Mouse (Mus musculus) urinary bladder, postnatal 25 days (tissue): ENCODE measurements around the gene Syt5.
"Not testable (repeated sequence)": the region's sequence is repeated elsewhere in the genome, so short reads cannot be mapped to it uniquely, and the experiment has no call there.

ENCODE experiments used
- DNase-seq: peaks from one replicate; pipeline ENCODE4 v3.0.0; 2022; ENCODE audit warnings: low spot score

Syt5 gene

DNA sequence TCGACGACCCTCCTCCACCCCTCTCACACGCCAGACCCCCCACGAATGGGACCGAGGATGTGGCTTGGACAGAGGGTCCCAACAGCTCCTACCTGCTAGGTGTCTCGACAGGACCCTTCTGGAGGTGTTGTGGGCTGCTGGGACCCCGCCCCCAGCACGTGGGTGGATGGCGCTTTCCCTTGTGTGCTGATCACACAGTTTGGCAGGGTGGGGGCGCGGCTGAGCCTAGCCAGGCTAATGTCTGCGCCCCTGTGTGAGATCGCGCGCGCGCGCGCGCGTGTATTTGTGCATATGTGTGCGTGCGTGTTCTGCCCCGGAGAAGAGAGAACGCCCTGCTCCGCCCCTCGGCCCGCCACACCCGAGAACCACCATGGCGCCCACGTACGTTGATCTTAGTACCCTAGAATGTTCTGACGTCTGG is at the start of gene Syt5:
Syt5 (minus strand) TSS at position 321 of the 421 bp plus-strand sequence.
- DNase-seq = no peak

DNA sequence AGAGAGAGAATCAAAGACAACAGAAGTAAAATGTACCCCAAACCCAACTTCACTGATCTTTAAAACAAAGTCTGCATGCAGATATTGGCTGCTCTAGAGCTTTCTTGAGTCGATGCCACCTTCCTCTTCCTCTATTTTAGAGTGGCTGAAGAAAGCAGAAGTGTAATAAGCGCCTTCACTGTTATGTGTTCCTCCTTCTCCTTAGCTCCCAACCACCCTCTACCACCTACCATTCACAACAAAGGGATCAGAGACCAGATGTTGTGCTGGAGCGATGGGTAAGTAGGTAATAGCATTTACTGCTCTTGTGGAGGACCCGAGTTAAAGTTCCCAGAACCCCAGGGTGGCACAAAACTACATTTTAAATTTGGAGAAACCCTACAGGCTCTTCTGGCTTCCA is 49.7 kb upstream of the Syt5 start:
- DNase-seq = not testable (repeated sequence)

- DNase-seq = not testable (repeated sequence)
Measured at GRCm38 (mm10) chr7:4581481-4581880, 34.1 kb upstream of the Syt5 start.

GRCm38 (mm10) chr7:4572361-4572760 is 25.0 kb upstream of the Syt5 start:
- DNase-seq = not testable (repeated sequence)

DNA sequence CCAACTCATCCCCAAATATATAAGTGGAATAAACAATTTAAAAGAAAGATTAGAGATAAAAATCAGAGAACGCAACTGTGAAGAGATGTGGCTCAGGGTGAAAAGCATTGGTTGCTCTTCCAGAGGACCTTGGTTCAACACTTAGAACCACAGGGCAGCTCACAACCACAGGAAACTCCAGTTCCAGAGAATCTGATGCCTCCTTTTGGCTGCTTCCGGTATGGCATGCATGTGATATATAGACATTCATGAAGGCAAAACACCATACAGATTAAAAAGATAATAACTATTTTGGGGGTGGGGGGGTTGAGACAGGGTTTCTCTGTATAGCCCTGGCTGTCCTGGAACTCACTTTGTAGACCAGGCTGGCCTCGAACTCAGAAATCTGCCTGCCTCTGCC is 15.3 kb upstream of the Syt5 start:
- no peak for DNase-seq

- DNase-seq = no peak
Measured at GRCm38 (mm10) chr7:4557167-4557560, 9.8 kb upstream of the Syt5 start.

GRCm38 (mm10) chr7:4556256-4557166 is 9.2 kb upstream of the Syt5 start:
- peak; percentile 67 for DNase-seq

DNA sequence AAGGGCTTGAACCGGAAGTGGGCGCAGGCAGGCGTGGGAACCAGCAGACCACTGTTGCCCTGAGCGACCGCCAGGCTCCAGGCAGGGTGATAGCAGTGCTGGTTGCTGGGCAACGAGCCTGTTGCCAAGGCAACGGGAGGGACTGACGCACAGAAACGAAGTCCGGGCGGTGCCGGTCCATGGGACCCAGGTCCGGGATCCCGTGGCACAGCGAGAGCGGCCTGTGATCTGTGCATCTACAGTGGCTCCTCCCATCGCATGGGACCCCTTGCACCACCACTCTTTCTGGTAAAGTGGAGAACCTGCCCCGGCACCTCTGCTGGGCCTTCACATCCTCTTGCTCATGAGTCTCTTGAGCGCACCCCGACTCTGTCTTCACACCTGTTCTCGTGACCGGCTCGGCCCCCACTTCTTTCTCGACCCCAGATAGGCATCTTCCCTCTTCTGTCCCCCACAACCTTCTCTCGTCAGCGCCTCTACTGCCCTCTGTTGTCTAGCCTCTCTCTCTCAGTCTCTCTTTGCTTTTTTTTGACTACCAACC is 680 bp downstream of the Syt5 start:
- DNase-seq = no peak

GRCm38 (mm10) chr7:4546050-4546449 is 1.3 kb downstream of the Syt5 start:
- DNase-seq = no peak

DNA sequence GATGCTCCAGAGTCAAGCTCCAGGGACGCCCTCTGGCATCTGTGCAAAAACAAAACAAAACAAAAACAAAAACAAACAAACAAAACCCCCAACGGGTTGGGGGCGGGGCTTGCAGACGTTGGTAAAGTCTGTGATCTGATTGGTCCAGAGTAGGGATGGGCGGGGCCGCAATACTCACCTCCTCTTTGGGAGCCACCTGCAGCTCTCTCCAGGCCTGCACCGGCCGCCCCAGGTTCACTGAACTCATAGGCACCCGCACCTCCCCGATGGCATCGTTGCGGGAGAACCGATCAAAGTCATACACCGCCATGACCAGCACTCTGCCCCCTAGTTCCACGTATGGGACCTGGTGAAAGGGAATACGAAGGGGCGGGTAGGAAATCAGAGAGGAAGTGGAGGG is 5.3 kb downstream of the Syt5 start:
- DNase-seq = no peak

DNA sequence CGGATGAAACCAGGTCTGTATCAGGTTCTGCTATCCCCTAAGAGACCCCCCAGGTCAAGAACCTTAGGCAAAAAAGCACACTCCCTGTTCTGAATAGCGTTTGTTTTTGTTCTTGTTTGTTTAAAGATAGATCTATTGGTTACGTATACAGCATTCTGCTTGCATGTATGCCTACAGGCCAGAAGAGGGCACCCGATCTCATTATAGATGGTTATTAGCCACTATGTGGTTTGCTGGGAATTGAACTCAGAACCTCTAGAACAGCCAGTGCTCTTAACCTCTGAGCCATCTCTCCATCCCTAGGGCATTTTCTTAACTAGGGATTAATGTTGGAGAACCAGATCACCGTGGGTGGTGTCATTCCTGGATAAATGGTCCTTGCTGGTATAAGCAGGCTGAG is 6.0 kb downstream of the Syt5 start:
- DNase-seq = no peak

DNA sequence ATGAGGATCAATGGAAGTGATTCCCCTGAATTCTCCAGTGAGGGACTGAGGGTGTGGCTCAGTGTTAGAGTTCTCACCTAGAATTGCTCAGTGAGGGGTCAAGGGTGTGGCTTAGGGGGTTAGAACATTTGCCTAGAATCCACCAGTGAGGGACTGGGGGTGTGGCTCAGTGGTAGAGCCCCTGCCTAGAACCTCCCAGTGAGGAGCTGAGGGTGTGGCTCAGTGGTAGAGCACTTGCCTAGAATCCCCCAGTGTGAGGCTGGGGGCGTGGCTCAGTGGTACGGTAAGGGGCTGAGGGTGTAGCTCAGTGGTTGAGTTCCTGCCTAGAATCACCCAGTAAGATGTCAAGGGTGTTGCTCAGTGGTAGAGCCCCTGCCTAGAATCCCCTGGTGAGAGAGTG is 8.3 kb downstream of the Syt5 start:
- no peak for DNase-seq

DNA sequence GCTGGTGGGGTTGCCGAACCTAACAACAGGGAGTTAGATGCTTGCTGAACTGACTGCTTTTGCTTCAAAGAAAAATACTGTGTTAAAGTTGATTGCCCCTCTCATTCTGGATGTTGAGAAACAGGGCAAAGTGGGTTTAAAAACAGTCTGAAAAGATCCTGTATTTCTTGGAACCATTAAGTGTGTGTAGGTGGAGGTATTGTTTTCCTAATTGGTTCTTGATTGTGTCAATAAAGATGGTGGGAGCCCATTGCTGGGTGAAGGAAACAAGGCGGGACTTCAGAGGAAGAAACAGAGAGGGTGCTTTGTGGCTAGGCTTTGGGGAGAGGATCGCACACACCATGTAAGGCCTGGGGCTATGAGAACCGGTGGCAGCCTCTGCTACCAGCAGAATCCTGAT is 10.2 kb downstream of the Syt5 start:
- DNase-seq = no peak

- no peak for DNase-seq
Measured at GRCm38 (mm10) chr7:4536369-4536768, 11.0 kb downstream of the Syt5 start.

DNA sequence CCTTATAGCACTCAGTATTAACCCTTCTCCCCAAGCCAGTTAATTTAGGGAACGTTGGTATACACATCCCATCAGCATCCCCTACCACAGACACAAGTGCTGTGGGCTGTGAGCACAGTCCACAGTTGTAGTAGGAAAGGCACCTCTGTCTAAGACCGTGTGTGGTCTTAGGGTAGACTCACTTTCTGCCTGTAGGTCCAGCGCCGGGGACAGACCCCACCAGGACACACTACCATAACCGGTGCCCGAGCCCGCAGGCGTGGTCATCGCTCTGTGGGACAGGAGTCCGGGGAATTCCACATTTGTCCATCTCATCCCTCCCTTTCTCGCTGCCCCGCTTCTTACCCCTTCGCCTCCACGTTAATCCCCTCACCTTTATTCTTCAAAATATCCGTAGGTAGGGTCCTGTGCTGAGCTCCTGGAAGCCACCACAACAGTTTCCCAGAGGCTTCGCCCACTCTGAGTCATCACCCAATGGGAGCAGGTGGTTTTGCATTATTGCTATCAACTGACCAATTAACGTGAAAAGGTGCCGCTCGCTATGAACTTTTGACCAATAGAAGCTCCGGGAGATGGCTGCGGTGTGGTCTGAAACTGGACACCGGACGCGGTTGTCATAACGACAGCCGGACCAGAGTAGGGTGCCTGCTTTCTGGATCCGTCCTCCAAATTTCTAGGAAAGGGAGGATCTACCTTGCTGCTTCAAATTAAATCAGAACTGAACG is 15.2 kb downstream of the Syt5 start, which contains the start of gene Dnaaf3:
Dnaaf3 (minus strand) TSS at position 449 of the 725 bp plus-strand sequence.
- DNase-seq = peak; percentile 54

GRCm38 (mm10) chr7:4530166-4530565 is 17.2 kb downstream of the Syt5 start:
- DNase-seq = not testable (repeated sequence)

DNA sequence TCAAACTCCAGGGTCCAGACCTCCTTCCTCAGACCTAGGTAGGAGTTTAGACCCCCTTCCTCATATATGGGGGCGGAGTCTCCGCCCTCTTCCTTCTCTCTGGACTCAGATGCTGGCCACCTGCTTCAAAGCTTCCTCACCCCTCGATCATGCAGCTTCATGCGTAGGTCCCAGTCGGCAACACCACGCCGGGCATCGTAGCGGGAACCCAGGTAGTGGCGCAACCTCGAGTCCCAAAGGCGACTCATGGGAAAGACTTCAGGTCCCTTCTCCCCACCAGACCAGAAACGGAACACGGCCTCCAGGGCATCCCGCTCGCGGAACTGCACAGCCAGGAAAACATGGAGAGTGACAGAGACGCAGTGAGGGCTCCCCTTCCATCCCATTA is 20.0 kb downstream of the Syt5 start:
- no peak for DNase-seq

DNA sequence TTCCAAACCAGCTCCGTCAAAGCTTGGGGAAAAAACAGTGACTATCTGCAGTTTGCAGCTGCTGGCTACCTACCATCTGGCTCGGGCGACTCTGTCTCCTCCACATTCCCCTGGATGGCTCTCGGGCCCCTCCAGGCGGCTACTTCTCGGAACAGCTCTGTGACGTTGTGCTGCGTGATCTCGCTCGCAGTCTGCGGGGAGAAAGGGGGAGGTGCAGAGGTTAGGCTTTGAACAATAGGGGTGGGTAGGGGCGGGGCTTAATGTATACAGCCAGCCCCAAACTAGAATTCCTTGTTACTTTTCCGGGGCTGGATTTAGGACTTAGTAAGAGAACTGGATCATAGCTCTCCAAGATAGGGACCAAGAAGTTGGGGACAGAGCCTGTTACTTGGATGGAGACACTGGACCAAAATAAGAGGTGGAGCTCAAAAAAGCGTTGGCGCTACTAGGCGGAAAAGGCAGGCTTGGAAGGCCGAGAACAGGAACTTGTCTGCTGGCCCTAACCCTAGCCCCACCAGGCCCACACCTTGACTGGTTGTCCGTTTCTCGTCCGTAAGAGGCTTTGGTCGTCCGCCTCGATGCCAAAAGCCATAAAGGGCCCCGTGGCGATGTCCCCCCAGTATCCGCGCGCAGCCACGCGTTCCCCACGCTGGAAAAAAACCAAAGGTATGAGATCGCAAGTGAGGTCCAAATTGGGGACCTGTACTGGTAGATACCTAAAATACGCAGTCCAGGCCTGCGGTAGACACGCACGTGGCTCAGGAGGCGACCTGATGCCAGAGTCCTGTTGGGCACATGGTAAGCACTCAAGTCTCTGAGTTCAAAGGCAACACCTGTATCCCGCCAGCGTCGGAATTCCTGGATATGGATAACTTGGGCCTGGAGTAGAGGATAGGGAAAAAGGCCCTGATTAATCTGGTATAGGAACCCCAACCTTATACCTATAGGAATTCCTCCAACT is 20.7 kb downstream of the Syt5 start:
- peak; percentile 58 for DNase-seq

- not testable (repeated sequence) for DNase-seq
Measured at GRCm38 (mm10) chr7:4524212-4524922, 23.0 kb downstream of the Syt5 start, which contains the start of gene Tnni3. Gene Tnni3, minus strand, starts transcription at chr7:4524229.

DNA sequence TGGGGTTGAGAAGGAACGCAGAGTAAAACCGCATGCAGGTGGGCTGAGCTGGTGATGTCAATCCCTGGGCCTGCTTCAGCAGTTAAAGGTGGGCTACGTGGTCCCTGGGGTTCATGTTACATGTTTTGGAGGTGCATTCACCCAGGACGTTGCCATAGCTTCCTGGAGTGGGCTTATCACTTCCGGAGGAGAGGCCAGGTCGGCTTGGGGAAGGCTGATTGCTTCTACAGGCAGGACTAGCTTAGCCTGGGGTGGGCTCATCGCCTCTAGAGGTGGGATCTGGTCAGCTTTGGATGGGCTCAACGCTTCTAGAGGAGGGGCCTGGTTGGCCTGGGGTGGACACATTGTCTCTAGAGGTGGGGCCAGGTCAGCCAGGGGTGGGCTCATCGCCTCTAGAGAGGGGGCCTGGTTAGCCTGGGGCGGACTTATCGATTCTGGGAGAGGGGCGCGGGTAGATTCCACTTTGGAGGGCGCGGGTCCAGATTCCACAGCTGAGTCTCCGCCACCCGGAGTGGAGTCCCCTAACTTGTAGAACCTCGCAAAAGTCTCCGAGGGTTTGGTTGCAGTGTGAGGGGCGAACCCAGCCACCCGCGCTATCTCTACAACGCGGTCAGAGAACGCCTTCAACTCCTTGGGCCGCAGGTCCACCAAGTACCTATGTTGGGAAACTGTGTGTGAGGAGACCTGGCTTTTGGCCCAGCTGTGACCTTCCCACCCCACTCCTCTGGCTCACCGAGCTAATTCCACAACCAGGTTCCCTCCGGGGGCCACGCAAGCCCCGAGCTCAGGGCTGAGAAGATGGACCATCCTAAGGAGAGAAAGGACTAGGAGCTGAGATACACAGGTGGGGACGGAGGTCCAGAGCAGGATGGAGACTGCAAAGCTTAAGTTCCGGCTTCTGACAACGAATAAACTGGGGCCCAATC is 23.9 kb downstream of the Syt5 start:
- DNase-seq = no peak
